Mouse (Mus musculus): Measurements from ENCODE around the gene Cdc20. TPM values are rescaled to one million over a fixed set of nuclear protein-coding genes. Genes with fewer than 3 reads are reported as not detected.

Gene Cdc20
- total RNA-seq, 1 experiment from 2014 or later, result 2.7 TPM

Other genes starting within 250 kb of the Cdc20 start
- 0.23 and 0.49 TPM in 2 replicates for gene Ptprf, start 145.9 kb downstream of the Cdc20 start, total RNA-seq (2017)
- gene Szt2, start 28.1 kb downstream of the Cdc20 start, total RNA-seq (2017), result 15.8 and 17.5 TPM in 2 replicates
- gene Med8, start 28.0 kb downstream of the Cdc20 start, total RNA-seq (2017), result 85.8 and 105 TPM in 2 replicates
- gene Elovl1, start 9.3 kb downstream of the Cdc20 start, total RNA-seq (2017), result 59.4 and 60.7 TPM in 2 replicates
- 1.7 and 2.0 TPM in 2 replicates for gene Mpl, start 20.2 kb upstream of the Cdc20 start, total RNA-seq (2017)
- gene Tie1, start 52.7 kb upstream of the Cdc20 start, total RNA-seq (2017), result not detected in 2 replicates
- gene 2610528J11Rik, start 89.6 kb upstream of the Cdc20 start, total RNA-seq (2017), result not detected in 2 replicates
- 0.35 and 1.1 TPM in 2 replicates for gene Tmem125, start 106.7 kb upstream of the Cdc20 start, total RNA-seq (2017)
- 0.35 and 0.37 TPM in 2 replicates for gene Cfap57, start 183.4 kb upstream of the Cdc20 start, total RNA-seq (2017)
- 60.6 and 63.4 TPM in 2 replicates for gene Ebna1bp2, start 183.4 kb upstream of the Cdc20 start, total RNA-seq (2017)
- 0.23 TPM in 1 of 2 replicates, not detected in the other for gene Olfr62, start 221.6 kb upstream of the Cdc20 start, total RNA-seq (2017)

Data from neutrophil, adult 5-6 weeks (primary cell).